Mouse (Mus musculus): Measurements from ENCODE around the gene Drd2. TPM values are rescaled to one million over a fixed set of nuclear protein-coding genes. Genes with fewer than 3 reads are reported as not detected.
A peak's percentile ranks its signal among the peaks of the same experiment; 100 is the strongest.

The Drd2 gene
- 0.05 TPM in 1 of 2 replicates, not detected in the other for polyA plus RNA-seq (2016; fragmentation: Nextera tagmentation; extraction: Ambion mirVana)

GRCm38 (mm10) chr9:49340136-49341043 is at the start of gene Drd2:
Drd2 (plus strand) TSS chr9:49340627.
- Histone ChIP-seq H3K4me3 (peak within 1 kb of the TSS; percentile 53), H3K27me3 (ENCODE audit: insufficient read depth, poor library complexity, severe bottlenecking) (peaks cover 42% of the 10 kb centered on the region), H3K4me1 (peaks cover 15% of the 10 kb centered on the region), H3K27ac (no peak within 1 kb of the TSS), H3K36me3 (no peaks in the 10 kb centered on the region), H3K9me3 (no peaks in the 10 kb centered on the region)
- no peak for DNase-seq (ENCODE audit: low spot score)
- 2% methylated on average over 74 of the region's 84 CpGs for WGBS

- H3K4me1 ChIP-seq, result no peaks in the 10 kb centered on the region
- 64% methylated on average over 1 of the region's 1 CpGs for WGBS
- no peaks in the 10 kb centered on the region for H3K9me3 ChIP-seq
- H3K4me3 ChIP-seq, result no peak overlapping the region
- H3K27me3 ChIP-seq (ENCODE audit: insufficient read depth, poor library complexity, severe bottlenecking), result no peaks in the 10 kb centered on the region
- DNase-seq (ENCODE audit: low spot score), result no peak
- no peak overlapping the region for H3K27ac ChIP-seq
- H3K36me3 ChIP-seq, result no peaks in the 10 kb centered on the region
These were observed 45.3 kb upstream of the Drd2 start for GRCm38 (mm10) chr9:49295101-49295500.

GRCm38 (mm10) chr9:49307576-49307975 is 32.9 kb upstream of the Drd2 start:
- H3K4me1 ChIP-seq, result no peaks in the 10 kb centered on the region
- 66% methylated on average over 3 of the region's 3 CpGs for WGBS
- H3K4me3 ChIP-seq, result no peak overlapping the region
- no peaks in the 10 kb centered on the region for H3K36me3 ChIP-seq
- DNase-seq (ENCODE audit: low spot score), result no peak
- no peak overlapping the region for H3K27ac ChIP-seq
- no peaks in the 10 kb centered on the region for H3K9me3 ChIP-seq
- no peaks in the 10 kb centered on the region for H3K27me3 ChIP-seq (ENCODE audit: insufficient read depth, poor library complexity, severe bottlenecking)

GRCm38 (mm10) chr9:49310821-49311220 is 29.6 kb upstream of the Drd2 start:
- no peaks in the 10 kb centered on the region for H3K9me3 ChIP-seq
- no peaks in the 10 kb centered on the region for H3K27me3 ChIP-seq (ENCODE audit: insufficient read depth, poor library complexity, severe bottlenecking)
- WGBS, result 61% methylated on average over 4 of the region's 4 CpGs

GRCm38 (mm10) chr9:49318638-49319037 is 21.8 kb upstream of the Drd2 start:
- DNase-seq (ENCODE audit: low spot score), result no peak
- no peaks in the 10 kb centered on the region for H3K4me1 ChIP-seq
- no peaks in the 10 kb centered on the region for H3K36me3 ChIP-seq
- no peaks in the 10 kb centered on the region for H3K9me3 ChIP-seq
- no peak overlapping the region for H3K27ac ChIP-seq
- no peak overlapping the region for H3K4me3 ChIP-seq
- H3K27me3 ChIP-seq (ENCODE audit: insufficient read depth, poor library complexity, severe bottlenecking), result no peaks in the 10 kb centered on the region

More at GRCm38 (mm10) chr9:49310821-49311220, 29.6 kb upstream of the Drd2 start:
- H3K27ac ChIP-seq, result no peak overlapping the region
- no peaks in the 10 kb centered on the region for H3K36me3 ChIP-seq
- H3K4me1 ChIP-seq, result no peaks in the 10 kb centered on the region
- no peak for DNase-seq (ENCODE audit: low spot score)
- no peak overlapping the region for H3K4me3 ChIP-seq

GRCm38 (mm10) chr9:49341044-49341365 is 578 bp downstream of the Drd2 start:
- Histone ChIP-seq H3K9me3 (no peaks in the 10 kb centered on the region), H3K4me1 (peaks cover 15% of the 10 kb centered on the region), H3K27me3 (ENCODE audit: insufficient read depth, poor library complexity, severe bottlenecking) (peaks cover 42% of the 10 kb centered on the region), H3K36me3 (no peaks in the 10 kb centered on the region), H3K27ac (no peak overlapping the region), H3K4me3 (peak overlapping the region; percentile 53; the same call in 1 of the 2 replicates)
- WGBS, result 1% methylated on average over 10 of the region's 10 CpGs
- no peak for DNase-seq (ENCODE audit: low spot score)

- peaks cover 9% of the 10 kb centered on the region; the same call in 1 of the 2 replicates for H3K4me1 ChIP-seq
- H3K27ac ChIP-seq, result no peak overlapping the region
- no peak for DNase-seq (ENCODE audit: low spot score)
- H3K27me3 ChIP-seq (ENCODE audit: insufficient read depth, poor library complexity, severe bottlenecking), result no peaks in the 10 kb centered on the region
- H3K4me3 ChIP-seq, result no peak overlapping the region
- no peaks in the 10 kb centered on the region for H3K36me3 ChIP-seq
- no peaks in the 10 kb centered on the region for H3K9me3 ChIP-seq
- WGBS, result 13% methylated on average over 5 of the region's 5 CpGs
These were observed 25.3 kb downstream of the Drd2 start for GRCm38 (mm10) chr9:49365763-49366162.

GRCm38 (mm10) chr9:49373946-49374345 is 33.5 kb downstream of the Drd2 start:
- no peaks in the 10 kb centered on the region for H3K9me3 ChIP-seq
- no peaks in the 10 kb centered on the region for H3K27me3 ChIP-seq (ENCODE audit: insufficient read depth, poor library complexity, severe bottlenecking)
- H3K27ac ChIP-seq, result no peak overlapping the region
- DNase-seq (ENCODE audit: low spot score), result no peak
- H3K4me1 ChIP-seq, result no peaks in the 10 kb centered on the region
- H3K4me3 ChIP-seq, result no peak overlapping the region
- no peaks in the 10 kb centered on the region for H3K36me3 ChIP-seq
- WGBS, result 85% methylated on average over 2 of the region's 2 CpGs

- Histone ChIP-seq H3K36me3 (no peaks in the 10 kb centered on the region), H3K27ac (no peak overlapping the region), H3K9me3 (no peaks in the 10 kb centered on the region), H3K4me1 (0 out of 2 replicates have a peak, but pooled peaks cover 5% of the 10 kb centered on the region), H3K4me3 (no peak overlapping the region), H3K27me3 (ENCODE audit: insufficient read depth, poor library complexity, severe bottlenecking) (no peaks in the 10 kb centered on the region)
- DNase-seq (ENCODE audit: low spot score), result no peak
- WGBS, result 92% methylated on average over 4 of the region's 4 CpGs
These were observed 39.5 kb downstream of the Drd2 start for GRCm38 (mm10) chr9:49379962-49380361.

GRCm38 (mm10) chr9:49384041-49384440 is 43.6 kb downstream of the Drd2 start:
- Histone ChIP-seq H3K27ac (no peak overlapping the region), H3K36me3 (no peaks in the 10 kb centered on the region), H3K4me1 (peaks cover 12% of the 10 kb centered on the region), H3K9me3 (no peaks in the 10 kb centered on the region), H3K4me3 (no peak overlapping the region), H3K27me3 (ENCODE audit: insufficient read depth, poor library complexity, severe bottlenecking) (0 out of 2 replicates have a peak, but pooled peaks cover 7% of the 10 kb centered on the region)
- DNase-seq (ENCODE audit: low spot score), result no peak
- 90% methylated on average over 3 of the region's 3 CpGs for WGBS

GRCm38 (mm10) chr9:49384855-49385254 is 44.4 kb downstream of the Drd2 start:
- H3K27me3 ChIP-seq (ENCODE audit: insufficient read depth, poor library complexity, severe bottlenecking), result 0 out of 2 replicates have a peak, but pooled peaks cover 7% of the 10 kb centered on the region
- no peak overlapping the region for H3K4me3 ChIP-seq
- peaks cover 12% of the 10 kb centered on the region for H3K4me1 ChIP-seq
- no peak overlapping the region for H3K27ac ChIP-seq
- no peaks in the 10 kb centered on the region for H3K9me3 ChIP-seq
- no peak for DNase-seq (ENCODE audit: low spot score)
- 52% methylated on average over 6 of the region's 6 CpGs for WGBS
- no peaks in the 10 kb centered on the region for H3K36me3 ChIP-seq

GRCm38 (mm10) chr9:49385301-49385700 is 44.9 kb downstream of the Drd2 start:
- H3K9me3 ChIP-seq, result no peaks in the 10 kb centered on the region
- no peak overlapping the region for H3K4me3 ChIP-seq
- H3K27me3 ChIP-seq (ENCODE audit: insufficient read depth, poor library complexity, severe bottlenecking), result 0 out of 2 replicates have a peak, but pooled peaks cover 7% of the 10 kb centered on the region
- H3K4me1 ChIP-seq, result peaks cover 12% of the 10 kb centered on the region
- peak overlapping the region; percentile 59 for H3K27ac ChIP-seq
- H3K36me3 ChIP-seq, result no peaks in the 10 kb centered on the region
- WGBS, result 10% methylated on average over 7 of the region's 7 CpGs
- no peak for DNase-seq (ENCODE audit: low spot score)

- peak overlapping the region; percentile 27; the same call in 1 of the 2 replicates for H3K4me3 ChIP-seq
- H3K27me3 ChIP-seq (ENCODE audit: insufficient read depth, poor library complexity, severe bottlenecking), result 0 out of 2 replicates have a peak, but pooled peaks cover 7% of the 10 kb centered on the region
- 33% methylated on average over 11 of the region's 11 CpGs for WGBS
- peaks cover 9% of the 10 kb centered on the region for H3K4me1 ChIP-seq
- no peaks in the 10 kb centered on the region for H3K9me3 ChIP-seq
- H3K27ac ChIP-seq, result peak overlapping the region; percentile 59
- no peaks in the 10 kb centered on the region for H3K36me3 ChIP-seq
- DNase-seq (ENCODE audit: low spot score), result no peak
These were observed 45.7 kb downstream of the Drd2 start for GRCm38 (mm10) chr9:49386119-49386518.

Data from heart, embryonic 10.5 days (tissue).